Mouse (Mus musculus) kidney, adult 2 months (tissue): ENCODE results near the gene Dact3.

Source experiments
- CTCF ChIP-seq: fragments of 200-500 bp; conservative IDR thresholded peaks from 2 replicates; pipeline ENCODE4 v1.5.1; 2011; ENCODE audit warnings: low read depth, mild to moderate bottlenecking, control low read depth, low read length, moderate library complexity, mixed read lengths; ENCODE audit not compliant: insufficient read depth, insufficient read length
- POLR2A ChIP-seq: fragments of 200-500 bp; IDR thresholded peaks from one replicate; pipeline ENCODE4 v1.6.1; 2011; ENCODE audit warnings: low read depth, low read length, control low read depth

GRCm38 (mm10) chr7:16845820-16846167 lies 29.3 kb upstream of the Dact3 start:
- TF ChIP-seq CTCF (no peak), POLR2A (no peak)
